Mouse (Mus musculus): ENCODE data around the gene Sf3a3. TPM values are rescaled to one million over a fixed set of nuclear protein-coding genes. Genes with fewer than 3 reads are reported as not detected.
"Not testable (repeated sequence)": the region's sequence is repeated elsewhere in the genome, so short reads cannot be mapped to it uniquely, and the experiment has no call there.

The Sf3a3 gene
- total RNA-seq, 2 experiments from 2014 or later, result 33.0 to 35.6 TPM

- peak; percentile 78 for TF ChIP-seq CTCF (IDR thresholded peaks at IDR 0.05)
- intact Hi-C loops (cut with DNase I), result no loop called here
- Histone ChIP-seq H3K27ac (no peak overlapping the region), H3K4me3 (no peak overlapping the region)
- no peak for DNase-seq (ENCODE audit: extremely low spot score in 1 of 2, low spot score in 2 of 2)
Observed at GRCm38 (mm10) chr4:124710776-124711291, 3.7 kb upstream of the Sf3a3 start.

DNA sequence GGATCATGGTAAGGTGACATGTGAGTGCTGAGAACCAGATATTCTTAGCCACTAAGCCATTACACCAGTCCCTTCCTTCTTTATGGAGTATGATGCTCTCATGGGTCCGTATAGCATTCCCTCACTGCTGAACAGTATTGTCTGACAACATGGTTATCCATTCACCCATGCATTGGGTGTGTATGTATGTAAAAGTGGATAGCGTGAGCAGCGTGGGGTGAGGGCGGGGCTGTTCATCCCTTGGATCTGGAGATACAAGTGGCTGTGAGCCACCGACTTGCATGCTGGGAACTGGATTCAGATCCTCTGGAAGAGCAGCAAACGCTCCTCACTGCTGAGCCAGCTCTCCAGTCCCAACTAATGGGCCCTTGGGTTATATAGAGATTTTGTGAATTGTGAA lies 2.0 kb upstream of the Sf3a3 start:
- Histone ChIP-seq H3K27ac (no peak overlapping the region), H3K4me3 (no peak overlapping the region)
- TF ChIP-seq CTCF (IDR thresholded peaks at IDR 0.05), result no peak
- intact Hi-C loops (cut with DNase I), result no loop called here
- no peak for DNase-seq (ENCODE audit: extremely low spot score in 1 of 2, low spot score in 2 of 2)

- not testable (repeated sequence) for H3K27ac ChIP-seq; H3K4me3 ChIP-seq; DNase-seq (ENCODE audit: extremely low spot score in 1 of 2, low spot score in 2 of 2)
- intact Hi-C loops (cut with DNase I), result loop anchor here (1.0 kb wide), 1 partner anchor 88 kb away; the partner anchor contains the start of gene Mtf1
Observed at GRCm38 (mm10) chr4:124713850-124714249, 726 bp upstream of the Sf3a3 start.

DNA sequence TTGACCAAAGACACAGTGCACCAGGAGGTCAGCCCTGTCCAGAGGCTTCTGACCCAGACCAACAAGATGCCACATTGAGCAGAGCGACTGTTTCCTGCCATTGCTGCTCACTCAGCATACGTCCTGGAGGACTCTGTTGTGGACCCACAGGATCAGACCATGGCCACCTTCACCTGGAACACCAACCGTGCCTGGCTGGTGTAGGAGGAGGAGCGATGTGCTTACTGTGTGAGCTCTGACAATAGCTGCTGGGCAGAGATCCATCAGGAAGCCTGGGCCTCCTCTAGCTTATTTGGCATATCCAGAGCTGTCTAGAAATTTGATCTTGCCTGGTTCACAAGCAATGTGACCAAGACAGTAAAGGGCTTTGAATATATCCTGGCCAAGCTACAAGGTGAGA lies 4.5 kb downstream of the Sf3a3 start:
- no peak overlapping the region for H3K4me3 ChIP-seq
- TF ChIP-seq CTCF (IDR thresholded peaks at IDR 0.05), result no peak
- H3K27ac ChIP-seq, result no peak overlapping the region
- DNase-seq (ENCODE audit: extremely low spot score in 1 of 2, low spot score in 2 of 2), result no peak
- intact Hi-C loops (cut with DNase I), result no loop called here

- Histone ChIP-seq H3K4me3 (no peak overlapping the region), H3K27ac (no peak overlapping the region)
- no peak for DNase-seq (ENCODE audit: extremely low spot score in 1 of 2, low spot score in 2 of 2)
- intact Hi-C loops (cut with DNase I), result loop anchor here (5.0 kb wide), 1 partner anchor 71 kb away; no protein-coding TSS in a partner anchor
- TF ChIP-seq CTCF (IDR thresholded peaks at IDR 0.05), result no peak
Observed at GRCm38 (mm10) chr4:124726121-124726520, 11.5 kb downstream of the Sf3a3 start.

GRCm38 (mm10) chr4:124736952-124737351 lies 22.4 kb downstream of the Sf3a3 start:
- DNase-seq (ENCODE audit: extremely low spot score in 1 of 2, low spot score in 2 of 2), result no peak
- no peak for TF ChIP-seq CTCF (IDR thresholded peaks at IDR 0.05)
- intact Hi-C loops (cut with DNase I), result no loop called here
- Histone ChIP-seq H3K27ac (no peak overlapping the region), H3K4me3 (no peak overlapping the region)

DNA sequence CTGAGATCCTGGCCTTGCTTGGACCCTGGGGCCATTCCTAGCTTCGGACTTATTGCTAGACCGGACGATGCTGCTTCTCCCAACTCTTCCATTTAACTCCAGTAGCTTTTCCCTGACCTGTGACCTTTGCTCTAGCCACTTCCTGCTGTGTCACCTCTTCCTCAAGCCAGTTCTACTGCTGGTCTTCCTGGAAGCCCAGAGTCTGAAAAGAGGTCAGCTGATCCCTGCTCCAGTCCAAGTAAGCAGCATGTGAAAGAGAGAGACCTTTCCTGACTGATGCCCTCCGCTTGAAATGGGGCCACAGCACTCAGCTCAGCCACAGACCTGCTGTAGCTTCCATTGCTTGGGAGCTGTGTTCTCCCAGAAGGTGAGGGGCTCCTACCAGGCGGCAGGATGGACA lies 22.9 kb downstream of the Sf3a3 start:
- Histone ChIP-seq H3K27ac (no peak overlapping the region), H3K4me3 (no peak overlapping the region)
- no peak for TF ChIP-seq CTCF (IDR thresholded peaks at IDR 0.05)
- no peak for DNase-seq (ENCODE audit: extremely low spot score in 1 of 2, low spot score in 2 of 2)
- intact Hi-C loops (cut with DNase I), result no loop called here

DNA sequence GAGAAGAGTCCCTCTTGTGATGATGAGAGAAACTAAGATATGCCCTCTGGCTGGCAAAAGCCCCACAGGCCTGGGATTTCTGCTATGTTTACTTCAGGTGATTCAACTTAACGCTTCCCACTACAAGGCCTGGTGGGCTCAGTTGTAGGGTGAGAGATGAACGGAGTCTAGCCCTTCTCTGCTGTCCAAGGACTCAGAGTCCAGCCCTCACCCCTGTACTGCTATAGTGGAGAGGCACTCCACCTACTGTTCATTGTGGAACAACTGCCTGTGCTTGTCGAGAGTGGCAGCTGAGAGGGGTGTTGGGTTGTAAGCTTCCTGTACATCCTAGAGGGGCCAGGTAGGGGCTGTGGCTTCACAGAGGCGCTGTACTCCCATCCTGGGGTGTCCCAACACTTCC lies 23.4 kb downstream of the Sf3a3 start:
- Histone ChIP-seq H3K4me3 (no peak overlapping the region), H3K27ac (no peak overlapping the region)
- intact Hi-C loops (cut with DNase I), result no loop called here
- TF ChIP-seq CTCF (IDR thresholded peaks at IDR 0.05), result peak; percentile 11; the same call in 1 of the 2 replicates
- DNase-seq (ENCODE audit: extremely low spot score in 1 of 2, low spot score in 2 of 2), result no peak

GRCm38 (mm10) chr4:124738783-124739182 lies 24.2 kb downstream of the Sf3a3 start:
- intact Hi-C loops (cut with DNase I), result no loop called here
- no peak for DNase-seq (ENCODE audit: extremely low spot score in 1 of 2, low spot score in 2 of 2)
- no peak overlapping the region for H3K27ac ChIP-seq
- no peak overlapping the region for H3K4me3 ChIP-seq
- no peak for TF ChIP-seq CTCF (IDR thresholded peaks at IDR 0.05)

- Histone ChIP-seq H3K4me3 (peak within 1 kb of the TSS; percentile 87), H3K27ac (peak within 1 kb of the TSS; percentile 91)
- intact Hi-C loops (cut with DNase I), result no loop called here
- DNase-seq (ENCODE audit: extremely low spot score in 1 of 2, low spot score in 2 of 2), result peak; percentile 83 to 84
- TF ChIP-seq CTCF (IDR thresholded peaks at IDR 0.05), result no peak
Observed at GRCm38 (mm10) chr4:124741376-124742343, 27.1 kb downstream of the Sf3a3 start, which contains the start of gene Inpp5b. Gene Inpp5b, plus strand, starts transcription at chr4:124741850.

GRCm38 (mm10) chr4:124742839-124743238 lies 28.3 kb downstream of the Sf3a3 start:
- no peak overlapping the region; the same call in 1 of the 2 replicates for H3K27ac ChIP-seq
- no peak for DNase-seq (ENCODE audit: extremely low spot score in 1 of 2, low spot score in 2 of 2)
- intact Hi-C loops (cut with DNase I), result no loop called here
- no peak for TF ChIP-seq CTCF (IDR thresholded peaks at IDR 0.05)
- H3K4me3 ChIP-seq, result peak overlapping the region; percentile 87

- intact Hi-C loops (cut with DNase I), result no loop called here
Observed at GRCm38 (mm10) chr4:124746577-124746976, 32.0 kb downstream of the Sf3a3 start.

More at GRCm38 (mm10) chr4:124746577-124746976, 32.0 kb downstream of the Sf3a3 start:
- no peak for TF ChIP-seq CTCF (IDR thresholded peaks at IDR 0.05)
- no peak overlapping the region for H3K4me3 ChIP-seq
- H3K27ac ChIP-seq, result no peak overlapping the region
- DNase-seq (ENCODE audit: extremely low spot score in 1 of 2, low spot score in 2 of 2), result no peak
